Mouse (Mus musculus) cortical plate, adult 2 months (tissue): Measurements from ENCODE around the gene Opn1sw.
A peak's percentile ranks its signal among the peaks of the same experiment; 100 is the strongest.

ENCODE experiments used
- CTCF ChIP-seq: fragments of 200-500 bp; IDR thresholded peaks from 2 replicates; pipeline ENCODE4 v1.5.1; 2011; ENCODE audit warnings: mild to moderate bottlenecking, control low read depth, low read length; ENCODE audit not compliant: insufficient read depth; ENCODE audit errors: extremely low read depth
- POLR2A ChIP-seq: fragments of 200-500 bp; IDR thresholded peaks from 2 replicates; pipeline ENCODE4 v1.6.1; 2011; ENCODE audit warnings: mild to moderate bottlenecking, low read length, control low read depth; ENCODE audit not compliant: insufficient read depth; ENCODE audit errors: extremely low read depth

- peak; percentile 51; the same call in 1 of the 2 replicates for TF ChIP-seq POLR2A
- TF ChIP-seq CTCF: no peak
Observed at GRCm38 (mm10) chr6:29395910-29396713, 7.8 kb upstream of the Opn1sw start, which contains the start of gene Ccdc136.
